Mouse (Mus musculus) left cerebral cortex, adult 18-20 months (tissue): ENCODE measurements around the gene Rps10. TPM values are rescaled to one million over a fixed set of nuclear protein-coding genes. Genes with fewer than 3 reads are reported as not detected.

Experiments used
- DNase-seq, 2 experiments: peaks; one replicate each; pipeline ENCODE4 v3.0.0; 2021 to 2022; ENCODE audit warnings: low spot score in 2 of 2, mixed read lengths in 1 of 2
- long read RNA-seq, 2 experiments: library from polyadenylated mRNA; stranded (forward); transcript quantifications; one replicate each; pipeline ENCODE4 v2.0.0; 2021
- total RNA-seq, 2 experiments: library from RNA; stranded (reverse); gene quantifications; 2 replicates each; pipeline ENCODE4 v1.2.3; 2021

The Rps10 gene
- total RNA-seq, result 100 to 1,000 TPM; 498 to 500 TPM
- long read RNA-seq, experiment 1, transcript Rps10-203 (6 exons, 887 nt), result major isoform, 42 of 50 reads
- long read RNA-seq, experiment 1, partial matches to known transcripts, result 1 of 50 reads
- long read RNA-seq, experiment 1, other reads (novel, unspliced or antisense), result 5 of 50 reads
- long read RNA-seq, experiment 2, transcript Rps10-203 (6 exons, 887 nt), result major isoform, 40 of 48 reads
- long read RNA-seq, experiment 2, partial matches to known transcripts, result 3 of 48 reads
- long read RNA-seq, experiment 2, other reads (novel, unspliced or antisense), result 2 of 48 reads

GRCm38 (mm10) chr17:27636132-27637020 lies at the start of gene Rps10:
Gene Rps10 (minus strand): TSS chr17:27636669.
- DNase-seq, result no peak

GRCm38 (mm10) chr17:27685550-27685913 lies 49.1 kb upstream of the Rps10 start:
- no peak for DNase-seq

- peak; percentile 87 to 89 for DNase-seq
Measured at GRCm38 (mm10) chr17:27684886-27685549, 48.5 kb upstream of the Rps10 start.

- DNase-seq, result no peak
Measured at GRCm38 (mm10) chr17:27678924-27679813, 42.7 kb upstream of the Rps10 start.

GRCm38 (mm10) chr17:27677756-27678155 lies 41.3 kb upstream of the Rps10 start:
- DNase-seq, result no peak

GRCm38 (mm10) chr17:27676270-27676669 lies 39.8 kb upstream of the Rps10 start:
- no peak for DNase-seq

- DNase-seq, result no peak
Measured at GRCm38 (mm10) chr17:27675453-27675852, 39.0 kb upstream of the Rps10 start.

GRCm38 (mm10) chr17:27673945-27674344 lies 37.5 kb upstream of the Rps10 start:
- no peak for DNase-seq

- DNase-seq, result no peak
Measured at GRCm38 (mm10) chr17:27671720-27672119, 35.3 kb upstream of the Rps10 start.

- DNase-seq, result no peak
Measured at GRCm38 (mm10) chr17:27658767-27659166, 22.3 kb upstream of the Rps10 start.

- DNase-seq, result peak in 1 of 2 experiments; percentile 35
Measured at GRCm38 (mm10) chr17:27657123-27657522, 20.7 kb upstream of the Rps10 start.

- DNase-seq, result no peak
Measured at GRCm38 (mm10) chr17:27656414-27656813, 19.9 kb upstream of the Rps10 start.

GRCm38 (mm10) chr17:27656011-27656399 lies 19.5 kb upstream of the Rps10 start:
- DNase-seq, result peak; percentile 78 to 81

- DNase-seq, result peak; percentile 78 to 87
Measured at GRCm38 (mm10) chr17:27655089-27656010, 18.9 kb upstream of the Rps10 start, which contains the start of gene Pacsin1. Gene Pacsin1 (plus strand): TSS chr17:27655509.

- no peak for DNase-seq
Measured at GRCm38 (mm10) chr17:27653253-27653959, 16.9 kb upstream of the Rps10 start.

- DNase-seq, result no peak
Measured at GRCm38 (mm10) chr17:27652046-27652790, 15.7 kb upstream of the Rps10 start.

GRCm38 (mm10) chr17:27650586-27650985 lies 14.1 kb upstream of the Rps10 start:
- no peak for DNase-seq

- DNase-seq, result peak; percentile 72 to 73
Measured at GRCm38 (mm10) chr17:27650160-27650559, 13.7 kb upstream of the Rps10 start.
